Mouse (Mus musculus): Measurements from ENCODE around the gene Gm28557. TPM values are rescaled to one million over a fixed set of nuclear protein-coding genes. Genes with fewer than 3 reads are reported as not detected.

The Gm28557 gene
- polyA plus RNA-seq, 1 experiment from 2014 or later, result 1.3 TPM

DNA sequence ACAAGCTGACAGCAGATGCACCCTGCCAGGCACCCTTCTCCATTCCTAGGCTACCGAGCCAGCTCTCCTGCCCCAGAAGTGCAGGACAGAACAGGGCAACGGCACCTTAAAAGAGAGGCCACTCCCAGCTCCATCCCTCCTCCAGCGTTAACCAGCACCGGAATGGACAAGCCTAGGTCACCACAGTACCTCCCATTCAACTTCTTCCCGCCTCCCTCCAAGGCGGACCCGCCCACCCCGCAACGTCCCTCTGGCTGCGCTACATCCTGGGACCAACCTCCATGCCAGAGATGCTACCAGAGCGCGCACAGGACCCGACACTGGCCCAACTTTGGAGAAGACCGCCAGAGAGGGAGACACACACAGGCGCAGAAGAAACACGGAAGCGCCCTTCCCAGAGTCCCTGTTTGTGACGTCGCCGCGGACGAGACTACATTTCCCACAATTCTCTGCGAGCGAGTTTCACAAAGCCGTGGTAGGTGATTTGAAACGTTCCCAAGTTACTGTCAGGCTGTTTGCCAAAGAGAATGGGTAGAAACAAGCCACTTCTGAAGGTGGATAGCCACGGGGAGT, 47.5 kb downstream of the Gm28557 start, which contains the start of gene Zfp712:
TSS of gene Zfp712 (minus strand) at position 385 of the 573 bp plus-strand sequence.
- Histone ChIP-seq H3K4me1 (replicated peaks; ENCODE audit: control insufficient read depth, insufficient read depth) (no peaks in the 10 kb centered on the region), H3K4me3 (ENCODE audit: low read depth, low read length) (peak within 1 kb of the TSS; percentile 54), H3K9ac (ENCODE audit: low read length) (peak within 1 kb of the TSS; percentile 52), H3K27me3 (ENCODE audit: control insufficient read depth, insufficient read depth, low read length) (no peaks in the 10 kb centered on the region), H3K4me2 (replicated peaks; ENCODE audit: low read depth) (peak within 1 kb of the TSS; percentile 73), H3K36me3 (ENCODE audit: control insufficient read depth, insufficient read depth, low read length) (no peaks in the 10 kb centered on the region), H3K27ac (replicated peaks) (peak within 1 kb of the TSS; percentile 78), H3K9me3 (ENCODE audit: control insufficient read depth, low read length) (no peaks in the 10 kb centered on the region)
- WGBS, result under 1% methylated on average over 27 of the region's 27 CpGs
- TF ChIP-seq EP300 (optimal IDR thresholded peaks at IDR 0.05) (no peak), CTCF (IDR thresholded peaks at IDR 0.05; ENCODE audit: low read depth) (no peak)
- ATAC-seq (ENCODE audit: low FRiP score, low TSS enrichment) (peak; percentile 98), DNase-seq (ENCODE audit: low spot score) (peak; percentile 91)

DNA sequence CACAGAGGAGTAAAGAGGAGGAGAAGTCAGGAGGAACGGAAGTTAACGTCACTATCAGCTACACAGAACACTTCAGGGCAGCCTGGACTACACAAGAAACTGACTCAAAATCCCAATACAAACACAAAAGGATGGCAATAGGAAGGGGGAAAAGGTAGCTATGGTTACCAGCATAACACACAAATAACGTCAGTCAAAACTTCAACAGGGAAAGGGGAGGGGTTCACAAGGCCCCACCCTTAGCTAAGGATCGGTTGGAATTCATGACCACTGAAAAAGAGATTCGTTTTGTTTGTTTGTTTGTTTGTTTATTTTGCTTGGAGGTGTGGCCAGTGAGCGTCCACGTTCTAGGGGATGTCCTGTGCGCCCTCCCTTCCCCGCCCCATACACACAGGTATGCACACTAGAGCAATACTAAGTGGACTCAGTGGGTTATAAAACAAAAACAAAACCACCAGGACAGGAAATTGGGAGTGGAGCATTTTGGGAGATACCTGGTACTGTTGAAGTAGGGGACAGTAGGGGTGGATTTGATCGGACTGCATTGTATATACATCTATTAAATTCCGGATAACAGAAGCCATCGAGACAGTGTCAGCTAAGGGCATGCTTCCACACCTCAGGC, 48.1 kb downstream of the Gm28557 start:
- Histone ChIP-seq H3K9ac (ENCODE audit: low read length) (peak overlapping the region; percentile 52), H3K4me2 (replicated peaks; ENCODE audit: low read depth) (peak overlapping the region; percentile 73), H3K27me3 (ENCODE audit: control insufficient read depth, insufficient read depth, low read length) (no peaks in the 10 kb centered on the region), H3K4me3 (ENCODE audit: low read depth, low read length) (peak overlapping the region; percentile 54), H3K36me3 (ENCODE audit: control insufficient read depth, insufficient read depth, low read length) (no peaks in the 10 kb centered on the region), H3K9me3 (ENCODE audit: control insufficient read depth, low read length) (no peaks in the 10 kb centered on the region), H3K4me1 (replicated peaks; ENCODE audit: control insufficient read depth, insufficient read depth) (no peaks in the 10 kb centered on the region), H3K27ac (replicated peaks) (peak overlapping the region; percentile 78)
- WGBS, result 2% methylated on average over 12 of the region's 12 CpGs
- TF ChIP-seq EP300 (optimal IDR thresholded peaks at IDR 0.05) (no peak), CTCF (IDR thresholded peaks at IDR 0.05; ENCODE audit: low read depth) (no peak)
- ATAC-seq (ENCODE audit: low FRiP score, low TSS enrichment) (peak; percentile 22), DNase-seq (ENCODE audit: low spot score) (no peak)

Other genes starting within 250 kb of the Gm28557 start
- gene Gm10767, start 203.7 kb downstream of the Gm28557 start, polyA plus RNA-seq (2015; fragmentation: Nextera tagmentation; extraction: Ambion mirVana), result 2.6 and 3.0 TPM in 2 replicates
- gene Zfp712, start 47.4 kb downstream of the Gm28557 start, polyA plus RNA-seq (2015; fragmentation: Nextera tagmentation; extraction: Ambion mirVana), result 1.1 and 1.2 TPM in 2 replicates
- gene Zfp708, start 10.6 kb downstream of the Gm28557 start, polyA plus RNA-seq (2015; fragmentation: Nextera tagmentation; extraction: Ambion mirVana), result 1.8 and 2.3 TPM in 2 replicates
- gene Rslcan18, start 7.7 kb upstream of the Gm28557 start, polyA plus RNA-seq (2015; fragmentation: Nextera tagmentation; extraction: Ambion mirVana), result 0.06 and 0.10 TPM in 2 replicates
- 0.65 and 0.76 TPM in 2 replicates for gene Zfp759, start 13.1 kb upstream of the Gm28557 start, polyA plus RNA-seq (2015; fragmentation: Nextera tagmentation; extraction: Ambion mirVana)
- 4.1 and 4.2 TPM in 2 replicates for gene Rsl1, start 64.6 kb upstream of the Gm28557 start, polyA plus RNA-seq (2015; fragmentation: Nextera tagmentation; extraction: Ambion mirVana)
- gene Zfp455, start 85.9 kb upstream of the Gm28557 start, polyA plus RNA-seq (2015; fragmentation: Nextera tagmentation; extraction: Ambion mirVana), result 0.68 and 0.82 TPM in 2 replicates
- gene Zfp458, start 169.9 kb upstream of the Gm28557 start, polyA plus RNA-seq (2015; fragmentation: Nextera tagmentation; extraction: Ambion mirVana), result 0.64 and 0.68 TPM in 2 replicates
- gene Zfp457, start 197.9 kb upstream of the Gm28557 start, polyA plus RNA-seq (2015; fragmentation: Nextera tagmentation; extraction: Ambion mirVana), result 0.58 and 0.70 TPM in 2 replicates
- gene Zfp595, start 224.0 kb upstream of the Gm28557 start, polyA plus RNA-seq (2015; fragmentation: Nextera tagmentation; extraction: Ambion mirVana), result 1.1 and 1.2 TPM in 2 replicates